Mouse (Mus musculus): ENCODE data around the gene Mettl24.

Gene Mettl24

DNA sequence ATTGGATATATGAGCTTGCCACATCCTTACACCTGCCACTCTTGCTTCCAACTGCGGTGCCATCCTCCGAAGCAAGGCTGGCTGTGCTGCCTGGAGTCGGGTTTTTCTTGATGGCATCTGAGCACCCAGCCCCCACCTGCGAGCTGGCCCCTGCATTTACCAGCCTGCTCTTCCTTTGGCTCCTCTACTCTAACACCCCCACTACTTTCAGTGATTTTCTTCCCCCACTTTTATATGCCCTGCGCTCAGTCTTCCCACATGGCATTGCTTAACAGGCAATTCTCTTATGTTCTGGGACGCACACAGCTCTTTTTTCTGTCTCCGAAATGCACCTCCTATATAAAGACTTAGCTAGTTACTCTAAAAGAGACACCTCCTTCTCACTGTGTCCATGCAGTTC lies 1.2 kb downstream of the Mettl24 start:
- no peak for DNase-seq (ENCODE audit: low read depth, low spot score)

DNA sequence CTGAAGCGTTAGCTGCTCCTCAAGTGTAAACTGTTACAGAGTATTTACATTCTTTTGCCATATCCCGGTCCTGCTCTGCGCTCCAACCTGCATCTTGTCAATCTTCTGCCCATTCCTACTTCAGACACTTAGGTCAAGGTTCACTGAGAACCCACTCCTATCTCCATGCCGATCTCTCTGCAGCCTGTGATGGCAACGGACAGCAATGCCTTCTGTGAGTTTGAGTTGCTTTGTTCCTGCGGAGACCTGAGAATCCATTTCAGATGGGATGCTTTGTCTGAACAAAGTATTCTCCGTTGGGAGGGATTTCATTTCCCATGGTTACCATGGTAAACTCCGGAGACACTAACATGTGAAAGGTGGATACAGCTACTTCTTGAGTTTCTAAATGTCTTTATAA lies 2.6 kb downstream of the Mettl24 start:
- no peak for DNase-seq (ENCODE audit: low read depth, low spot score)

DNA sequence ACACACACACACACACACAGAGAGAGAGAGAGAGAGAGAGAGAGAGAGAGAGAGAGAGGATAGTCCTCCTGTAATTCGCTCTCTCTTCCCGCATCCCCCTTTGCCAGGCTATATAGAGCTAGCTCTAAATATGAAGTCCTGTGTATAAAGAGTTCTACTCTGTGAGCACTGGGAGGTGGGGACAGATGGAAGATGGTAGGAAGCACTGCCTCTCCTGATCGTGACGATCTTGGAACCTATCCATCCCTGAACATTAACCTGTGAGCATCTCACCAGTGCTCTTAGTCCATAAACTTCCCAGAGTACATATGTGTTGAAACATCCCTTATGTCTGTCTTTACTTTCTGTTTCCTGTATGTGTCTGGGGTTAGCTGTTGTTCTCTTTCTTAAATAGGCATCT lies 3.9 kb downstream of the Mettl24 start:
- DNase-seq (ENCODE audit: low read depth, low spot score), result no peak

DNA sequence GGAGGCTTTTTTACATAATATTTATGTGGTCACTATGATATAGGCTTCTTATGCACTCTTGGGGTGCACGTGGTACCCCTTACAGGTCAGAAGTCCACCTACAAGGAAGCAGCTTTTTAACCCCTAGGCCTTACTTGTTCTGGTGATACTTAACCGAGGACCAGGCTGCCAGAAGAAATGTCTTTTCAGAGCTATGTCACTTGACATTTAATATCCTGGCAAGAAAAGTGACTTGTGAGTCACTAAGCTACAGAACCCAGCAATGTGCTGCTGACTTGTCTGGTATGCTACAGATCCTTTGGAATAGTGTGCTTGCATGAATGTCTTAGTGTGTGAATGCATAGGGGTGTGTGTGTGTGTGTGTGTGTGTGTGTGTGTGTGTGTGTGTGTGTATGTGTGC lies 4.3 kb downstream of the Mettl24 start:
- no peak for DNase-seq (ENCODE audit: low read depth, low spot score)

DNA sequence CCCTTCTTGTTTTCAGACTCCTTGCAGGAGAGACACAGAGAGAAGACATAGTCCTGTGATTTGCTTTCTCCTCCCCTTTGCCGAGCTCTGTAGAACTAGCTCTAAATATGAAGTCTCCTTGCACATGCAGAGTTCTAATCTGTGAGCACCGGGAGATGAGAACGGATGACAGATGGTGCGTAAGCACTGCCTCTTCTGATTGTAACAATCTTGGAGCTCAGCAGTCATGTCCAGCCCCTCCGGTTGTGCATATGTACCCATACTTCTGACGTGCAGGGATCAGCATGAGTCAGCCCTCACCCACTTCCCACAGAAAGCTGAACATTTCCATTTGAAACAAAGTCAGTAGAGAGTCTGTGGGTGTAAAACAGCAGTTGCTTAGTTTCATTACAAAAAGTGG lies 5.2 kb downstream of the Mettl24 start:
- DNase-seq (ENCODE audit: low read depth, low spot score), result no peak

DNA sequence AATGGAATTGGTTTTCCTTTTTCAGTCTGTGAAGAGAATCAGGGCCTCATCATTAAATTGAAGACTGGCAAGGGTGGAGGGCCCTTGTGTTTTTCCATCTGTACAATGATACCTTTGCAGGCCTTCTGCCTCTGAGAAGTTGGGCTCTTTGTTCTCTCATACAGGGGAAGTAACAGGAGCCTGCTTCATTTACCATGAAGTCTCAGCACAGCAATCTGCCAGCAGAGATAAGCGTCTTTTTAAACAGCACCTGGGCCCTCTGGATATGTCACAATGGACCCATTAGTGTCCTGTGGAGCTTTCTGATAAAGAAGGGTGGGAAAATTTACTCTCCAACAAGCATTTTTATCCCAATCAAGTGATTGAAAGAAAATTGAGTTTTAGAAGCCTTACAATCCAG lies 5.8 kb downstream of the Mettl24 start:
- DNase-seq (ENCODE audit: low read depth, low spot score), result no peak

- no peak for DNase-seq (ENCODE audit: low read depth, low spot score)
These were observed 15.6 kb downstream of the Mettl24 start for GRCm38 (mm10) chr10:40698652-40699051.

- no peak for DNase-seq (ENCODE audit: low read depth, low spot score)
These were observed 28.0 kb downstream of the Mettl24 start for GRCm38 (mm10) chr10:40711127-40711526.

DNA sequence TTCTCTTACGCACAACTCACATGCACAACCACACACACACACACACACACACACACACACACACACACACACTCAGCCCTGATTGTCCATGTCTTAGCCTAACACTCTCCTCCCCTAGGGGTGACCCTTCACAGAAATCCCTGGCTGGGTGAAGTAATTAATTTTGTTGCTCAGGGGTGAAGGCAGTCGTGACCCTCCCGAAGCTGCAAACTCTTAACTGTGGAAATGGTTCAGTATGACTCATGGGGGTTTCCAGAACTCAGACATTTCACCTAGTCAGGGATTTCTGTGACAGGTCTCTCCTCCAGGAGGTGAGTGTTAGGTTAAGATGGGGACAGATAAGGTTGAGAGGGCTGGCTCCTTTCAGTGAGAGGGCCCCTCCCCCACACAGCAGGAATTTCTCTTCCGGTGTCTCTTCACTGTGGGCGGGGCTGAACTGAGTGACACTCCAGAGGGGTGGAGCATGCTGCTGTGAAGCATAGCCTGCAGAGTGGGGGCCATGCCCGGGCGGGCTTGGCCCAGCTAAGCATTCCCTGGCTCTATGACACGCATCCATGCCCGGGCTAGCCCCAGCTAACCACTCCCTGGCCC lies 30.0 kb downstream of the Mettl24 start:
- no peak for DNase-seq (ENCODE audit: low read depth, low spot score)

DNA sequence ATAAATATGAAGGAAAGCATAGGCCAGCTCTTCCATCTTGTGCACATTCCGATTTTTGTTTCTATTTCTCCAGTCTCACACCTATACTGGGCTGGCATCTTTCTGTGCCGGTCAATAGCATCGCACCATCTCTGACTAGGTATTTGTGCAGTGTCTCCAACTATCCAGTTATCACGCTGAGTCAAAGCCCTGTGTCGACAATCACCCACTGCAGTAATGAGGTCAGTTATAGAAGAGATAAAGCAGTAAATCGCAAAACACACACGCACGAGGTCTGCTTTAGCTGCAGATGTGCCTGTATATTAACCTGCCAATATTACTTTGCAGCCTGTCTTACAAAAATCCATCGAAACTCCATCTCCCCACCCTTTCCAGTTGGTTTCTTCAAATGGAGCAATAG lies 30.7 kb downstream of the Mettl24 start:
- DNase-seq (ENCODE audit: low read depth, low spot score), result no peak

DNA sequence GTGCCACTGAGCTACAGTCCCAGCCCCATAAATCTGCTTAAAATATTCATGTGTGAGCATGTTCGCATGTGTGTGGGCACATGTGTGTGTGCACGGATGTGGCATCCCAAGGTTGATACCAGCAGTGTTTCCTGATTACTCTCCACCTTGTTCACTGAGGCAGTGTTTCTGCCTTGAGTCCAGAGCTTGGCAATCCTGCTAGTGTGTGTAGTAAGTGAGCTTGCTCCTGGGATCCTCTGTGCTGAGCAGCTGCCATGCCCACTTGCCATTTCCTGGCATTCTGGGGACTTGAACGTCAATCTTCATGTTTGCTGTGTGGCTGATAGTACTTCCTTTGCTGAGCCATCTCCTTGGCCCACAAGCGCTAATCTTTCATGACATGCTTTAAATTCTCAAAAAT lies 32.1 kb downstream of the Mettl24 start:
- DNase-seq (ENCODE audit: low read depth, low spot score), result no peak

GRCm38 (mm10) chr10:40716296-40716695 lies 33.2 kb downstream of the Mettl24 start:
- no peak for DNase-seq (ENCODE audit: low read depth, low spot score)

- DNase-seq (ENCODE audit: low read depth, low spot score), result no peak
These were observed 33.6 kb downstream of the Mettl24 start for GRCm38 (mm10) chr10:40716713-40717112.

GRCm38 (mm10) chr10:40718362-40718761 lies 35.3 kb downstream of the Mettl24 start:
- DNase-seq (ENCODE audit: low read depth, low spot score), result no peak

DNA sequence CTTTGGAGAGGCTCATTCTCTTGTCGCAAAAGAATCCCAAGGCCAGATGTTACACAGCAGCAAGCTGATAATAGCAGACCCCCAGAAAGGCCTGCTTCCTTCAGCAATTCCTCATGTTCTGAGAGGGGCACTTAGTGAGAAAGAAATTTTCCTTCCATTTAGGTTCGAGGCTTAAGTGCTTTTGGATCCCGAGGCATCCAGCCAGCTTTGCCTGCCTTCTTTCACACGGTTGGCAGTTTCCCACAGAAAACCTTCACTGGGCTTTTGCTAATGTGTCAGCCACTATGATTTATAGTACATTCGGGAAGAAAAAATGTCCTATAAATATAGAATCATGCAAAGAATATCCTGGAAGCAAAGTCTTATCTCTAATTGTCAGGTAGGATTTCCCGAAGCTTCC lies 36.0 kb downstream of the Mettl24 start:
- no peak for DNase-seq (ENCODE audit: low read depth, low spot score)

- no peak for DNase-seq (ENCODE audit: low read depth, low spot score)
These were observed 37.8 kb downstream of the Mettl24 start for GRCm38 (mm10) chr10:40720883-40721282.

- DNase-seq (ENCODE audit: low read depth, low spot score), result no peak
These were observed 41.3 kb downstream of the Mettl24 start for GRCm38 (mm10) chr10:40724342-40724741.

GRCm38 (mm10) chr10:40725066-40725465 lies 42.0 kb downstream of the Mettl24 start:
- DNase-seq (ENCODE audit: low read depth, low spot score), result no peak

DNA sequence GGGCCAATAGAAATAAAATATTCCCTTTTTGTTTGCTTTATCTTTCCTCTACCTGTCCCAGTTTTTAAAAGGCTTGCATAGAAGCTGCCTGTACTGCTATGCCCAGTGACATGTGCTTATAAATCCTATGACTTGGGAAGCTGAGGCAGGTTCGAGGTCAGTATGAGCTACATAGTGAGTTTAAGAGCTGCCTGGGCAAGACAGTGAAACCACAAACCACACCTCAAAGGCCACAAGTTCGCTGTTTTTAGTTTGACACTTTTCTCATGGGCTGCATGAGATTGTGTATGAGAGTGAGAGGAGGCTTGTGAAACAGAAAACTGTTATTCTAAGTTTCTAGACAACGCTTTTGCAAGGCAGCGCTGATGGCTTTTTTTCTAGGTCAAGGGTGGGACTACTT lies 42.4 kb downstream of the Mettl24 start:
- DNase-seq (ENCODE audit: low read depth, low spot score), result no peak

DNA sequence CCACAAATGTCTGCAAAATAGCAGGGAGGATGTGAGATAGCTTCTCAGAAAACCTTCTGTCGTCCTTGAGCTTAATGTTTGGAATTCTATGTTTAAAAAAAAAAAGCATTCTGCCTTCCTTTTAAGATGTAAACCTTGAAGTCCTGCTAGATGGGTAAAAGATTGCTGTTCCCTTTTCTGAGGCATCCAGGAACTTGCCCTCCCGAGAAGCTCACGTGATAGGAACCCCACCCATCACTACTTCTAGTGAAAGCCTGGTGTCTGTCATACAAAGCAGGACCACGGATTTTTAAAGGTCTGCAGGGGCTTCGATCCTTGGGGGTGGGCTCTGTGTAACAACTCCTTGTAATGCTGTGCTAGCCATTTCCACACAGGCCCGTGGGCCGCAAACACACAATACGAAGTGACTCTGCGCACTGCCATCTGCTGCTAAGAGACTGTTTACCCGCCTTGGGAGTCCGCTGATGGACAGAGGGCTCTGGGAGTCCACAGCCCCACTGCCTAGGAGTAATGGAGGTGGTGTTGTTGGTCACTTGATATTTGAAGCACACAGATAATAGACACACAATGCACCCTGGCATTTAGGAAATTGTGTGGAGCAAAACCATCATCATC lies 43.3 kb downstream of the Mettl24 start:
- no peak for DNase-seq (ENCODE audit: low read depth, low spot score)

GRCm38 (mm10) chr10:40726989-40727388 lies 43.9 kb downstream of the Mettl24 start:
- no peak for DNase-seq (ENCODE audit: low read depth, low spot score)

GRCm38 (mm10) chr10:40730200-40730599 lies 47.1 kb downstream of the Mettl24 start:
- no peak for DNase-seq (ENCODE audit: low read depth, low spot score)

- no peak for DNase-seq (ENCODE audit: low read depth, low spot score)
These were observed 50.2 kb downstream of the Mettl24 start for GRCm38 (mm10) chr10:40733291-40733690.

GRCm38 (mm10) chr10:40736172-40736571 lies 53.1 kb downstream of the Mettl24 start:
- DNase-seq (ENCODE audit: low read depth, low spot score), result no peak

Measured in embryo, embryonic 11.5 days (tissue).